Comparison of ENCODE assay signal across 10 mouse cellular contexts in the genomic region with DNA sequence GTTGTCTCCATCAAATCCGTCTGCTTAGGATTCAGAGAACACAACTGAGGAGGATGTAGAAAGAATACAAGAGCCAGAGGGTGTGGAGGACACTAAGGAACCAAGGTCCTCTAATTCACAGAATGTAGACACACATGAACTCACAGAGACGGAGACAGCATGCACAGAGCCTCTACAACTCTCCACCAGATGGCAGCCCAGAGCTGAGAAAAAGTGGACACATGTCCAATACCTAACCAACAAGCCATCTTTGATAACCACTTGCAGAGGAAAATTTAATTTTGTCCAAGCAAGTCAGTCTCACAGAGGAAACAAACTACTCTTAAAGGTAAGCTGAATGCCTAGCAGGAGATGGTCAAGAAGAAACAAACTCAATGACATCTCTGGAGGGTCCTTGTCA. TPM values are rescaled to one million over a fixed set of nuclear protein-coding genes. Genes with fewer than 3 reads are reported as not detected.
A peak's percentile ranks its signal among the peaks of the same experiment; 100 is the strongest.
DNase-seq lines count a peak whose midpoint lies in the region; ATAC-seq and TF ChIP-seq lines count a peak whose summit lies in the region.
"Had no signal": no experiment of that assay in that cellular context is flagged by ENCODE, and none has a peak within 500 bp of the region (broad histone marks: within the 10 kb centered on the region; RNA-seq: fewer than 3 reads in every experiment).

No protein-coding gene starts in this region.

- no peak overlapping the region for H3K9ac ChIP-seq in kidney, embryonic 14.5 days (ENCODE audit: low read depth, low read length)
- no peak overlapping the region for H3K9ac ChIP-seq in liver, adult 2 months (ENCODE audit: low read depth, low read length)
- H3K9ac ChIP-seq: embryonic facial prominence, embryonic 12.5 days had no signal

- H3K4me2 ChIP-seq in kidney, embryonic 14.5 days (replicated peaks; ENCODE audit: low read depth, low read length), result no peak overlapping the region
- H3K4me2 ChIP-seq: embryonic facial prominence, embryonic 12.5 days had no signal

- H3K79me2 ChIP-seq in liver, adult 2 months (ENCODE audit: control insufficient read depth, insufficient read depth, low read length), result no peaks in the 10 kb centered on the region; the same call in 1 of the 2 replicates

- H3K9me3 ChIP-seq in kidney, embryonic 14.5 days (ENCODE audit: control insufficient read depth, low read length), result no peaks in the 10 kb centered on the region
- H3K9me3 ChIP-seq: embryonic facial prominence, embryonic 12.5 days had no signal

- TF ChIP-seq CTCF in liver, adult 2 months (IDR thresholded peaks at IDR 0.05; ENCODE audit: low read depth, low read length), result peak; percentile 66

- H3K27me3 ChIP-seq in kidney, embryonic 14.5 days (ENCODE audit: control insufficient read depth, insufficient read depth, low read length), result no peaks in the 10 kb centered on the region
- no peaks in the 10 kb centered on the region for H3K27me3 ChIP-seq in liver, adult 2 months (ENCODE audit: control insufficient read depth, insufficient read depth, low read length)
- H3K27me3 ChIP-seq: embryonic facial prominence, embryonic 12.5 days had no signal

- ATAC-seq in kidney, embryonic 14.5 days (ENCODE audit: low FRiP score, low TSS enrichment), result no peak

- WGBS in kidney, embryonic 14.5 days, result 11% methylated on average over 2 of the region's 2 CpGs
- 30% methylated on average over 2 of the region's 2 CpGs for WGBS in liver, adult 2 months

- peak; percentile 18 for DNase-seq in kidney, adult 11 months
- peak; percentile 24 to 81 for DNase-seq in adrenal gland, adult (ENCODE audit: inconsistent age in 2 of 2, low spot score in 1 of 2)
- peak; percentile 81 for DNase-seq in embryo, embryonic 10 days (ENCODE audit: low spot score)
- DNase-seq in kidney, adult 8-10 months, result peak; percentile 19 to 69
- DNase-seq in liver, adult 2 months (ENCODE audit: extremely low read depth, low read depth, low spot score), result peak; percentile 65
- DNase-seq in right cerebral cortex, postnatal 10 days (ENCODE audit: low spot score in 2 of 2), result peak; percentile 36 to 69
- DNase-seq in spleen, adult 12 weeks (ENCODE audit: low spot score), result no peak

- no peak for TF ChIP-seq POLR2A in liver, adult 2 months (IDR thresholded peaks at IDR 0.05; ENCODE audit: extremely low read depth, insufficient read depth, low read length)

- H3K4me1 ChIP-seq in kidney, embryonic 14.5 days (ENCODE audit: control insufficient read depth, insufficient read depth, low read length), result no peaks in the 10 kb centered on the region
- peaks cover 13% of the 10 kb centered on the region for H3K4me1 ChIP-seq in liver, adult 2 months (ENCODE audit: control insufficient read depth, insufficient read depth, low read length)
- H3K4me1 ChIP-seq: embryonic facial prominence, embryonic 12.5 days had no signal

- no peak overlapping the region for H3K4me3 ChIP-seq in kidney, embryonic 14.5 days (ENCODE audit: low read length)
- no peak overlapping the region for H3K4me3 ChIP-seq in liver, adult 2 months (ENCODE audit: insufficient read depth, low read depth, low read length)
- H3K4me3 ChIP-seq: embryonic facial prominence, embryonic 12.5 days had no signal

- no peaks in the 10 kb centered on the region for H3K36me3 ChIP-seq in kidney, embryonic 14.5 days (ENCODE audit: control insufficient read depth, insufficient read depth, low read length)
- peaks cover 55% of the 10 kb centered on the region for H3K36me3 ChIP-seq in liver, adult 2 months (ENCODE audit: control insufficient read depth, insufficient read depth, low read length)
- H3K36me3 ChIP-seq: embryonic facial prominence, embryonic 12.5 days had no signal

- H3K27ac ChIP-seq in kidney, embryonic 14.5 days (ENCODE audit: low read depth, low read length), result no peak overlapping the region
- no peak overlapping the region for H3K27ac ChIP-seq in liver, adult 2 months (replicated peaks; ENCODE audit: insufficient read depth, low read depth, low read length)
- H3K27ac ChIP-seq: embryonic facial prominence, embryonic 12.5 days; macrophage had no signal

RNA-seq across cellular contexts. Expression of gene Ces1a, which starts 11.2 kb away (rescaled TPM):
- polyA plus RNA-seq in kidney, embryonic 14.5 days (2014; fragmentation: Nextera tagmentation; extraction: Ambion mirVana), result not detected in 2 replicates
- total RNA-seq in liver, adult 2 months (2014; rRNA removed), result 0.28 TPM in 1 of 2 replicates, not detected in the other
- 0.09 and 0.20 TPM in 2 replicates for polyA plus RNA-seq in liver, adult 2 months (2012; rRNA removed)
- polyA plus RNA-seq: embryonic facial prominence, embryonic 12.5 days; macrophage had no signal

RNA-seq across cellular contexts. Expression of gene Ces1b, which starts 20.6 kb away (rescaled TPM):
- not detected in 2 replicates for polyA plus RNA-seq in kidney, embryonic 14.5 days (2014; fragmentation: Nextera tagmentation; extraction: Ambion mirVana)
- 51.9 and 54.4 TPM in 2 replicates for total RNA-seq in liver, adult 2 months (2014; rRNA removed)
- 62.2 and 86.9 TPM in 2 replicates for polyA plus RNA-seq in liver, adult 2 months (2012; rRNA removed)
- polyA plus RNA-seq: embryonic facial prominence, embryonic 12.5 days; macrophage had no signal

Comparison
In these comparisons a context has a peak if more than half of its experiments do, and no peak if none do; other contexts are left out.
1. RNA of gene Ces1b, which starts 20.6 kb away (polyA plus RNA-seq): 62.2 to 86.9 TPM in liver, adult 2 months; not detected in kidney, embryonic 14.5 days; every median in the first group is over 10 times any median in the second.